Mouse (Mus musculus): ENCODE measurements around the gene Ovol2.

Gene Ovol2

GRCm38 (mm10) chr2:144267004-144267730 is 64.8 kb downstream of the Ovol2 start:
- no peak for DNase-seq (ENCODE audit: low spot score in 2 of 2)

DNA sequence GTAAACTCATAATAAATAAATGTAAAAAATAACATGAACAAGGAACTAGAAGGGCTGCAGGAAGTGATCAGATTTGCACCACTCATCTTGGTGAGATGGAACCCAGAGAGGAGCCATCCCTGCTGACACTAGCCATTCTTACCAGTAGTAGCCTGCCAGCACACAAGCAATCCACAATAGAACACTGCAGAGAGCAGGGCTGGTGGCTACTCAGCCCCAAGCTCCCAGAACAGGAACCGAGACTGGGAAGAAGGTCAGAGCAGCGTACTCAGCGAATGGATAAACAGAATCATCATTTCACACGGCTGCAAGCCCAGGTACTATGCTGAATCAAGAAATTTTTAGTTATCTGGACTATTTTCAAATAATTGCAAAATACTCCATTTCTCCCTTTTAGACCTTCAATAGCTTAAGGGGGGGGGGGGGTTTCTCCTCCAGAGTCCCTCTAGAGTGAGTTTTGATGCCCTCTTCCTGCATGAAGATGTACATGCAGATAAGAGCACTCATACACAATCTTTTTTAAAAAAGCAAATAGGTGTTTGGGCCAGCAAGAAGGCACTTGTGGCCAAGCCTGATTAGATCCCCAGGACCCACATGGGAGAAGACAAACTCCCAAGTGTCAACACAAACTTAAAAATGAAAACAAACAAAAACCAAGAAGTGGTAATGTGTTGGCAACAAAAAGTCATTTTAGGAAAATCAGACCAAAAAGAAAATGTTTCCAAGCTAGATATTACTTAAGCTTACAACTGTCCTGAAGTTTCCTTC is 65.8 kb downstream of the Ovol2 start:
- no peak for DNase-seq (ENCODE audit: low spot score in 2 of 2)

- no peak for DNase-seq (ENCODE audit: low spot score in 2 of 2)
These were observed 66.8 kb downstream of the Ovol2 start for GRCm38 (mm10) chr2:144265120-144265488.

DNA sequence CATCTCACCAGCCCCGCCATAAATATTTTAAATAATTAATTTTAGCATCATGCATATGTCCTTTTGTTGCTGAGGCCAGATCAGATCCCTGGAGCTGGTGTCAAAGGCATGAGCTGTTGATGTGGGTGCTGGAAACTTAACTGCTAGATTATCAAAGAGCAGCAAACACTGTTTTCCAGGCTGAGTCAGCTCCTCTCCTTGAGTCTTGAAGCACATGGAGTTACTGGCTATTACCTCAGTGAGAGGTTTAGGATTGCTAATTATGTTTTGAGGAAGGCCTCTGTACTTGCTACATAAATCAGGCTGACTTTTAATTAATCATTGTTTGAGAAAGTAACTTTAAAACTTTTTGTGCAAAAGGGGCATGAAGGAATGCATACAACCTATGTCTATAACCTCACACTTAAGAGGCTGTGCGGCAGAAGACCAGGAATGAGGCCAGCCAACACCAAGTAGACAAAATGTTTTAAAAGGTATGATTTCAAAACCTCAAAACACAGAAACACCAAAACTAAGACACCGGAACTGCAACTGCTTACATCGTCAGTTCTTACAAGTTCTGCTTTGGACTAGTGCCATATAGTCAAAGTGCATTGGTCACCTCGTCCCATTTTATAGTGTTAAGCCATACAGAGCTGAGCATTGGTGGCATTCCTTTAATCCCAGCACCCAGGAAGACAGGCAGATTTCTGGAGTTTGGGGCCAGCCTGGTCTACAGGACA is 67.4 kb downstream of the Ovol2 start:
- no peak for DNase-seq (ENCODE audit: low spot score in 2 of 2)

DNA sequence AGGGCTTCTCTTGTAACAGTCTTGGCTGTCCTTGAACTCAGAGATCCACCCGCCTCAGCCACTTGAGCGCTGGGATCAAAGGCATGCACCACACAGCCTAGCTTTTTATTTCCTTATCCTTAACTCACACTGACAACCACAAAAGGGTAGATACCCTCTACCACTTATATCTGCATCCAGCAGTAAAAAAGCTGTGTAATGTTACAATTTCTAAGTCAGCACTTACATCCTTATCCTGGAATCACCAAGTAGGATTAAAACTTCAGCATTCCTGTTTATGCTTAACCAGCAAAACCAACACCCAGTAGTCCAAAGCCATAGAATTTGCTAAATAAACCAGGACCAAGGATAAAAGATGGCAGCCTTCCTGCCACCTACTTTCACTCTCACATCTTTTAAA is 69.1 kb downstream of the Ovol2 start:
- no peak for DNase-seq (ENCODE audit: low spot score in 2 of 2)
